Mouse (Mus musculus) activated CD4-positive, CD25-positive, alpha-beta regulatory T cell, adult 4 months (primary cell): ENCODE data around the gene Fyttd1. TPM values are rescaled to one million over a fixed set of nuclear protein-coding genes. Genes with fewer than 3 reads are reported as not detected.

Experiments
- ATAC-seq: one replicate; pipeline ENCODE4 v1.8.0; 2017
- polyA plus RNA-seq, 2 experiments: library from polyadenylated mRNA; unstranded; fragments of 100-300 nt; shearing (Covaris generic); gene quantifications; one replicate each; pipeline ENCODE4 v1.2.1; 2017

Fyttd1 gene
- polyA plus RNA-seq, 2 experiments from 2014 or later, result 66.7 to 69.8 TPM

GRCm38 (mm10) chr16:32945379-32945778, 68.1 kb downstream of the Fyttd1 start:
- no peak for ATAC-seq

- no peak for ATAC-seq
Observed at GRCm38 (mm10) chr16:32948016-32948415, 70.7 kb downstream of the Fyttd1 start.

DNA sequence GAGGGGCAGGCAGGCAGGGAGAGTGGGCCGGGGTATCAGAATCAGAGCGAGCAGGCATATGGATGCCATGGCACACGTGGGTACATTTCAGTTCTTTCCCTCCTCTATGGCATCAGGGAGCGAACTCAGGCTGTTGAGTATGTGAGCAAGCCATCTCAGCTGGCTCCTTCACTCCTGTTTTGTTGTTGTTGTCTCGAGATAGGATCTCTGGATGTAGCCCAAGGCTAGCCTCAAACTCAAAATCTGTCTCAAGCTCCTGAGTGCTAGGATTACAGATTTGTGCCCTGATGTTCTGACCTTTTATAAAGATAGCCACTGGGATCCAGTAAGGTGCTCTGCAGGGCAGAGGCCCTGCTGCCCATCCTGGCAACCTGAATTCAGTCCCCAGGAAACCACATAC, 71.4 kb downstream of the Fyttd1 start:
- ATAC-seq, result no peak

- ATAC-seq, result peak; percentile 17
Observed at GRCm38 (mm10) chr16:32949281-32949680, 72.0 kb downstream of the Fyttd1 start.

- no peak for ATAC-seq
Observed at GRCm38 (mm10) chr16:32951074-32951473, 73.8 kb downstream of the Fyttd1 start.

GRCm38 (mm10) chr16:32953806-32954205, 76.5 kb downstream of the Fyttd1 start:
- peak; percentile 92 for ATAC-seq

DNA sequence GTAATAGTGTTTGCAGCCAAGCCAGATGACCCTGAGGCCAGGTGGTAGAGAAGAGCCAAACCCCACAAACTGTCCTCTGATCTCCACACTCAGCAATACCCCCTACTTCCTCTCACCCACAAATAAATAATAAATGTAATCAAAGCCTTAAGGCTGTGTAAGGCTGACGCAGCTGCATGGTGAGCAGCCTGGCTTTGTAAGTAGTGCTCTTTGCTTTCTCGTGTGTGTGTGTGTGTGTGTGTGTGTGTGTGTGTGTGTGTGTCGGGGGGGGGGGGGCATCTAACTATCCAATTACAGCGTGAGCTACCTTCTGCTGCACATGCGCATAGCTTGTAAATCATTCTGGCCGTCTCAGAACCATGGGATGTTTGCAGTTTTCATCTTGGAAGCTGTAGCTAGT, 77.0 kb downstream of the Fyttd1 start:
- ATAC-seq, result peak; percentile 48

DNA sequence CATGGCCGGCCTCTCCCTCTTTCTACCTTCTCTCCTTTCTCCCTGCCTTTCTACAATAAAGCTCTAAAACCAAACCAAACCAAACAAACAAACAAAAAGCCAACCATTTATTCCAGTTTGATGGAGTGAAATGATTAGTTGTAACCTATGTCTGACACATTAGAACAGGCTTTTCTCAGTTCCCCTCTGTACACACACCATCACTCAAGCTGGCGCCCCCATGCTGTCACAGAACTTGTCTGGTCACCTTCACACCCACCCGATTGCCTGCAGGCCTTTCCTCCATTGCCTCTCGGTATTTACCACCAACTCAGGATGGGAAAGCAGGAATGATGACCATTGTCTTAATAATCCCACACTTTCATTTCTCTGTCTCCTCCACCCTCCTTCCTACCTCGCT, 79.6 kb downstream of the Fyttd1 start:
- ATAC-seq, result no peak

Other genes starting within 250 kb of the Fyttd1 start
- gene Tnk2, start 233.6 kb upstream of the Fyttd1 start, polyA plus RNA-seq, result 10 to 100 TPM in 1 of 2 experiments, 1 to 10 TPM in 1; 5.6 to 10.3 TPM
- gene Muc4, start 141.6 kb upstream of the Fyttd1 start, polyA plus RNA-seq, result not detected
- gene Muc20, start 80.1 kb upstream of the Fyttd1 start, polyA plus RNA-seq, result under 1 TPM; 0.27 to 0.81 TPM
- gene Smbd1, start 67.0 kb upstream of the Fyttd1 start, polyA plus RNA-seq, result not detected
- gene Rubcn, start 266 bp downstream of the Fyttd1 start, polyA plus RNA-seq, result 10 to 100 TPM in 1 of 2 experiments, 1 to 10 TPM in 1; 6.6 to 13.0 TPM
- gene Lrch3, start 36.6 kb downstream of the Fyttd1 start, polyA plus RNA-seq, result 10 to 100 TPM; 20.5 to 21.4 TPM
- gene Iqcg, start 178.7 kb downstream of the Fyttd1 start, polyA plus RNA-seq, result 1 to 10 TPM in 1 of 2 experiments, under 1 TPM in 1; 0.88 to 1.2 TPM
- gene Rpl35a, start 179.0 kb downstream of the Fyttd1 start, polyA plus RNA-seq, result 1,000 to 10,000 TPM; 1,435 to 1,661 TPM
- 1 to 10 TPM in 1 of 2 experiments, under 1 TPM in 1; 0.17 to 2.4 TPM for gene Lmln, start 185.0 kb downstream of the Fyttd1 start, polyA plus RNA-seq